Mouse (Mus musculus): ENCODE measurements around the gene Pten.
"Not testable (repeated sequence)": the region's sequence is repeated elsewhere in the genome, so short reads cannot be mapped to it uniquely, and the experiment has no call there.

The Pten gene

DNA sequence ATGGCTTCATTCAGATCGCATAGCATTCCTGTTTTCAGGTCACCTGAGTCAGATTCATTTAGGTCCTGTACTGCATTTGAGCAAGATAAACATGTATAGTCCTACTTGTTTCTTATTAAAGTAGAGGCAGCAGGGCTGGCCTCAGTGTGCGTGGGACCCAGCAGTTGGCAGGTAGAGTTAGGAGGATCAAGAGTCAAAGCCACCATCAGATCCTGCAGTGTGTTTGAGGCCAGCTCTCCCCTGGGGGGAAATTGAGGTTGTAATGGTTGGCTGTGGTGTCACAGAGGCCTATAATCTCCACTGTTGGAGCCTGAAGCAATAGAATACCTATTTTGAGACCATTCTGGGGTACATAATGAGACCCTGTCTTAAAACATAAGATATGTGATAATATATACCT, 50.3 kb downstream of the Pten start:
- DNase-seq (ENCODE audit: low spot score in 2 of 2): no peak

DNA sequence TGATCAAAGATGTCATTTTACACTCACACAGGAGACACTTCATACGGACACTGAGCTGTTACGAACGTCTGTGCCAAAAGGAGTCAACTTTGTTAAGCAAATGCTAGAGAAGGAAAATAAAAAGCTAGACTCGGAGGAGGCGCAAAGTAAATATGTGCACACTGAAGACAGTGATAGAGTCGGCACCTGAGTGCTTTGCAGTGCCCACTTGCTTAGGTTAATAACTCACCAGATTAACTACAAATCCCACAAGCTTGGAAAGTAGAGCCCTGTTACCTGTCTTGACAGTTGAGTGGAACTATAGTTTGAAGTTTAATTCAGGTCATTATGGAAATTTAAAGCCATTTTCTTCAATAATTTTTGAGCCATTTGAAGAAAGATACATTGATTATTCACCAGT, 51.4 kb downstream of the Pten start:
- no peak for DNase-seq (ENCODE audit: low spot score in 2 of 2)

DNA sequence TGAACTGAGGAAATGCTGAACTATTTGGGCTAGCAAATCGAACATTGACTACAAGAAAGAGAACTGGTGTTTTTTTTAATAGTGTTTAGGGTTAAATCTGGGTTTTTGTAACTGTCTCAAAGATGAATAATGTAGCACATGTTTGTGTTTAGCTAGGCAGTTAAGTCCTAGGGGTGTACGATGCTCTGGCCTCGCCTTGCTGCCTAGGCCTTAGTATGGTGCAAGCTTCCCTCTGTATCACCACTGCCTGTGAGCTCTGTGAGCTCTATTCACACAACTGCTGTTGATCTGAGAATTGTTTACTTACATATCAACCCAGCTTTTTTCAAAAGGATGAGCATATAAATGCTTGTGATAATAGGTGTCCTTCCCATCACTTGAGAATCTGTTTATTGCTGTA, 51.8 kb downstream of the Pten start:
- DNase-seq (ENCODE audit: low spot score in 2 of 2): no peak

DNA sequence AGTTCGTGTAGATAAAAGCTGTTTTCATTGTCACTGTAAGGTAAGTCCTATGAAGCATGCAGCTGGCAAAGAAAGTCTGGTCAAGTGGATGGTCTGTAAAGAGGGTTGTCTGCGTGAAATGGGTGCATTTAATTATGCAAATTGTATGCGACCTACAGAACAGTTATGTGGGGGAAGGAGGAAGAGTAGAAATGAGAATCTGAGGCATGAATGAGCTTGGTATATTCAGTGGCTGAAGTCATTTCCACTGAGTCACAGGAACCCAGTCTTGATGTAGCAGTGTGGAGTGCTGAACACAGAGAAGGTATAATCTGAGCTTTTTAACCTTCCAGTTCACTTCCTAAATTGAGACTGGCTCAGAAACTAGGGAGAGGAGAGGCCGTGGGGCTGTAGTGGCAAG, 61.5 kb downstream of the Pten start:
- DNase-seq (ENCODE audit: low spot score in 2 of 2): peak; percentile 9 to 14

DNA sequence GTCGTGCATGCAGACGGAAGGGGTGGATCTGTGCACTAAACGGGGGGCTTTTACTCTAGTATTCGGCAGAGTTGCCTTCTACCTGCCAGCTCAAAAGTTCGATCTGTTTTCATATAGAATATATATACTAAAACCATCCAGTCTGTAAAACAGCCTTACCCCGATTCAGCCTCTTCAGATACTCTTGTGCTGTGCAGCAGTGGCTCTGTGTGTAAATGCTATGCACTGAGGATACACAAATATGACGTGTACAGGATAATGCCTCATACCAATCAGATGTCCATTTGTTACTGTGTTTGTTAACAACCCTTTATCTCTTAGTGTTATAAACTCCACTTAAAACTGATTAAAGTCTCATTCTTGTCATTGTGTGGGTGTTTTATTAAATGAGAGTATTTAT, 65.7 kb downstream of the Pten start:
- DNase-seq (ENCODE audit: low spot score in 2 of 2): not testable (repeated sequence)

DNA sequence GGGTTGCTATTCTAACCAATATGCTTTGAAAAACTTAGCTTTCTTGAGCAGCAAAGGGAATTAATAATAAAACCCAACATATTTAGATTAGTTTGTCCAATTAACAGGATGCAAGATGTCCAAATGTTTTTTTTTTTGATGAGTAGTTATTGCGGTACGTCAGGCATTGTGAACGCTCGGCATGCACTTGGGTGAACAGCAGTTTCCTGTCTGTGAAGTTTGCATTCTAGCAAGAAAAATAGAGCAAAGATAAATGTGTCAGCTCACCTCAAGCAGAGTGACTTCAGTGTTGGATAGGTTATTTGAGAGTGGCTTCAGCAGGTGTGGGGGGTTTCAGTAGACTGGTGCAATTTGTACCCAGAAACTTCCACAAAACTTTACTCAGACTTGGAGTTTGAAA, 69.3 kb downstream of the Pten start:
- DNase-seq (ENCODE audit: low spot score in 2 of 2): no peak

DNA sequence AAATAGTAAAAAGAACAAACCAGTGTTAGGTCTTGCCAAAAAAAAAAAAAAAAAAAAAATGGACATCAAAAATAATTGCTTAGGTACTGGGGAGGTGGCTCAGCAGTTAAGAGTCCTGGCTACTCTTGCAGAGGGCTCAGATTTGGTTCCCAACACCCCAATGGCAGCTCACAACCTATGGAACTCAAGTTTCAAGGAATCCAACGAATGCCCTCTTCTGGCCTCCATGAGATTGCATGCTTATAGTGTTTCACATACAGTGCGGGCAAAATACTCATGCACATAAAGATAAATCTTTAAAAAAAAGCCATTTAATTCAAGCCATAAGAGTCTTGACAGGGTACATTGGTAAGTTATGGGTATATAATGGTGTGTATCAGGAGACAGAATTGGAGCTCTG, 72.6 kb downstream of the Pten start:
- DNase-seq (ENCODE audit: low spot score in 2 of 2): no peak

DNA sequence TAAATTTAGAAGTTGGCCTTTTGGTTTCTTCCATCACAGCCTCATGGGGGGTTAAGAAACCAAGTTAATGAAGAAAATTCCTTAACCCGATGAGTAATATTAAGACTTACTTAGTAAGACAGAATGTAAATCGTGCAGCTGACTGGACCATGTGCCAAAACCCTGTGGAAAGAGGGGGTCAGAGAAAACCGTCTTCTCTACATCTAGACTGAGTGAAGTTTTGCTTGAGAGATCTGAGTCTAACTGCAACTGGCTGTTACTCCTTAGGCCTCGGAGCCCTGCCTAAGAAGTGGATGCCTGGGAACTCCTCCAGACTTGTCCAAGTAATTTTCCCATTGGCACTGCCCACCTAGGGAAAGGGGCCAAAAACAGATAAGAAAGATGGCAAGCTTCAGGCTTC, 74.0 kb downstream of the Pten start:
- no peak for DNase-seq (ENCODE audit: low spot score in 2 of 2)

DNA sequence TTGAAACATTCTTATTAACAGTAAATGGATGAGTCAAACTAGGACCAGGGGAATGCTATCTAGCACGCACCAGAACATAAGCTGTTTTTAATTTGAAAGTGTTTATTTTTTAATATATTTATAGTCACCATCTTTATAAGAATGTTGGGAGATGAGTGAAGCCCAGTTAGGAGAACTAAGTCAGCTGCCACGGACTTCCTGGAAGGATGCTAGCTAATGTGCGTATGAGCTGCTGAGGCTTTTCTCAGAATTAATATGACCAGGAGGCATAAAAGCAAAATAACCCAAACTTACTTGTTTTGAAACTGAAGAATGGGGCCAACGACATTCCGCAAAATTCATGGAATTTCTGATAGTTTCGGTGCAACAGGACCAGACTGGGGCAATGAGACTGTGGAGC, 83.2 kb downstream of the Pten start:
- DNase-seq (ENCODE audit: low spot score in 2 of 2): no peak

DNA sequence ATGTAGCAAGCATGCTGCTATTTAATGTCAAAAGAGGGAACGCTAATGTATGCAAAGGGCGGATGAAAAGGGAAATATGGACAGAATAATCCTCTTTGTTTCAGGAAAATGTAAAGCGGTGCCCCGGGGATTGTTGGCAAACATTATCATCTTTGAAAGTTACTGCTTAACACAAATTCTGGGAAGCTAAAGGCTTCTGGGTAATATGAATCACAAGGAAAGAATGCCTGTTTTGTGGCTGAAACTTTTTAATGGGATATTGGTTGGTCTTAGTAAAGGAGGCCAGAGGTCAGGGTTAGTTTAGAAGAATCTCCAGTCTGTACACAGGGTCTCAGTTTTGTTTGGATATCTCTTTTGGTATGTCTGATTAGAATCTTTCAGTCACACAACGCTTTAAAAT, 87.2 kb downstream of the Pten start:
- no peak for DNase-seq (ENCODE audit: low spot score in 2 of 2)

DNA sequence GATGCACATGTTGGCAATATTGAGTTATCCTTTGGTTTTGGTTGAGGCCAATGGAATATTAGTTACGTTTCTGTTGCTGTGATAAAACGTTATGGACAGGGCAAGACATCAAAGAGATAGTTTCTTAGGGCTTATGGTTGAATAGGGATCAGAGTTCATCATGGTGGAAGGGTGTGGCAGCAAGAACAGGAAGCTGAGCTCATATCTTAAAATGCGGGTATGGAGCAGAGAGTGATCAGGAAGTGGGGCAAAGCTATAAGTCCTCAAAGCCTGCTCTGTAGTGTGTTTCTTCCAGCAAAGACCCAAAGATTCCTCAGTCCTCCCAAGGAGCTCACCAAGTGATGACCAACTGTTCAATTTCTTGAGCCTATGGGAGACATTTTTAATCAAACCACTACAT, 90.7 kb downstream of the Pten start:
- DNase-seq (ENCODE audit: low spot score in 2 of 2): no peak

DNA sequence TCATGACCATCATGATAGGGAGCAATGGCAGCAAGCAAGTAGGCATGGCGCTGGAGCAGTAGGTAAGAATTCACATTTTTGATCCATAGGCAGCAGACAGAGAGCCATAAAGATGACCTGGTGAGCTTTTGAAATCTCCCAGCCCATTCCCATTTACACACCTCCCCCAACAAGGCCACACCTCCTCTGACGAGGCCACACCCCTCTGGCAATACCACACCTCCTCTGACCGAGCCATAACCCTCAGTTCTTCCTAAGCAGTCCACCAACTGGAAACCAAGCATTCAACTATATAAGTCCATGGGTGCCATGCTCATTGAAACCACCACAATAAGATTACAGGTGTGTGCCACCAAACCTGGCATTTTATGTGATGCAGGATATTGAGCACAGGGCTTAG, 95.0 kb downstream of the Pten start:
- DNase-seq (ENCODE audit: low spot score in 2 of 2): no peak

DNA sequence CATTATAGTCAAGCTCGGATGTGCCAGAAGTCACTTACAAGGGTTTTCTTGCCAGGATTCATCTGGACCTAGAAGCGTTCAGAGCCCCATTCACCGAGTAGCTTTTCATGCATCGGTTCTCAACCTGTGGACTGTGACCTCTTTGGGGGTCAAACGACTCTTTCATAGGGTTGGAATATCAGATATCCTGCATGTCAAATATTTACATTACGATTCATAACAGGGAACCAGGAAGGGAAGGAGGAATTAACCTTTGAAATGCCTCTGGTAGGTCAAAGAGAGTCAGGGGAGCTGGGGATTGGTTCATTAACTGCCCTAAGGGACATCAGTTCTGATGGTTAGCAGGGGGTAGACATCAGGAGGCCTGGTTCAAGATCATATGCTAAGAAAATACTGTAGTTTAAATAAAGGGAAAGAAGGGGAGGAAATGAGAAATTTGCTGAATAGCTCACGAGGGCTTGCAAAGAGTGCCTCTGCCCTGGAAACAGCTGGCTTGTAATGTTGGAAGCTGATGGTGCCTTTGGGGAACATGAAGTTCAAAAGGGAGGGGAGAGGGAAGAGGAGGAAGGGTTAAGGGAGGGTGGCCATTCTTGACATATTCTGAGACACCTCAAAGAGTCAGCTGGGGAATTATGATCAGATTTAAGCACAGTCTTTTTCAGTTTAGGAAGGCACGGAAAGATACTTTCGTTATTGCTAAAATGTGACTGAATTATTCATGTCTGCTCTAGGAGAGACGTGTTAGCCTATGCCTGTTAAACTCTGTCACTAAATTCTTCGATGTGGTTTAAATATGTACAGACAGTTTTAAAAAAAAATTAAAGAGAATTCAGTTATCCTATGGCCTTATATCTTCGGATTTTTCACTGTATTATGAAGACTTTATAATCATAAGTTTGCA, 104.6 kb downstream of the Pten start:
- DNase-seq (ENCODE audit: low spot score in 2 of 2): no peak

DNA sequence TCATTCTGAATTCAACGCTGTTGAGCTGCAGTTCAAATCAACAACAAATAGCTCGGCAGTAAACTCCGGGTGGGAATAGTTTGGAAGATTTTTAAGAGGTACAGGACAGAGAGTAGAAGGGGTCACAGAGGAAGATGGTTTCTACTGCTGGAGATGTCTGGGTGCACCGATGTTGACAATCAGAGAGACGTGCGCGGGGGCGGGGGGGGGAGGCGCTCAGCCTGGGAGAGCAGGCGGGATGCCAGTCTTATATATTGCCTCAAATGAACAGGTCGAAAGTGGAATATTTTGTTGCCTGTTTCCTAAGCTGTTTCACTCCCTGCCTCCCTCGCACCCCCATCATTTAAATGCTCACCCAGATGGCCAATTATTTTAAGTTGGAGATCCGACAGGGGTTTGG, 109.5 kb downstream of the Pten start:
- no peak for DNase-seq (ENCODE audit: low spot score in 2 of 2)

DNA sequence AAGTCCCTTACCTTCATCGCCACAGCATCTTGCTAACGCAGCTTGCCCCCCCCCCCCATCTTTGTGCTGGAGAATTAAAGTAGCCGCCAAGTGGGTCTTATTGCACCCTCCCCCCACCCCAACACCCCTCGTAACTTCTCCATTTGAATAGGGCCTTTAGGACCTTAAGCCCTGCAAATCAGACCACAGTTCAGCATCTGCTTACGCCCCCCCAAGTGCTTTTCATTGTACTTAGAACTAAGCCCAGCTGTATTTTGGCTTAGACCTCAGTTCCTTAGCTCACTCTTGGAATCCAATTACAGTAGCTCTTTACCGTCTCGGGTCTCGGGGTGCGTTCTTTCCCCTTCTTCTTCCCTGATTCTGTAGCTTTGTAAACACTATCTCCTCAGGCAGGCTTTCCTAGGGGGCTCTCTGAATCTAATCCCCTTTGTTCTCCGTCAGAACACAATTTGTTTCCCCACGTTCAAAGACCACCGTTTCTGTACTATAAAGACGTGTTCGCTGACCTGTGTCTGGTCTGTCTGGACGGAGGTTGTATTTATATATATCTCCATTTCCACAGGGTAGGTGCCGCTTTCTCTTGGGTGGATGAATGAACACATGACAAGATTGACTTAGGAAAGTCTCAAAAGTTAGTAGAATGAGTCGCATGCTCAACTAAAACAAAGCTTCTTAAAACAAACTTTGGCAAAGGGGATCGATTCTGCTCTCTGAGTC, 110.0 kb downstream of the Pten start:
- no peak for DNase-seq (ENCODE audit: low spot score in 2 of 2)

DNA sequence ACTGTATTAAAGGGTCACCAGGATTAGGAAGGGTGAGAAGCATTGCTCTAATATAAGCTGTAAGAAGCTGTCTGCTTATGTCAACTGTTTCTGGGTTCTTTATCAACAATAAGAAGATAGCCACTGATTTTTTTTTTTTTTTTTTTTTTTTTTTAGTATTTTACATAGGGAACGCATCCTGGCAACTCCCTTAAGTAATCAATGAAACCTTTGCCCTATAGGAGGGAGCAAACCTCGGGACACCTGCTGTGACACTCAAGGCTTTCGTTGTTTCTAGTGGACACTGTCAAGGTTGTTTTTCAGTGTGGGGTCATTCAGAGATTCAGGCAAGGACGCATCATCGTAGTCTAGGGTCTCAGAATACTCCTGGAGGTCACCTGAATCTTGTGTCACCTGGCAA, 111.3 kb downstream of the Pten start:
- no peak for DNase-seq (ENCODE audit: low spot score in 2 of 2)

DNA sequence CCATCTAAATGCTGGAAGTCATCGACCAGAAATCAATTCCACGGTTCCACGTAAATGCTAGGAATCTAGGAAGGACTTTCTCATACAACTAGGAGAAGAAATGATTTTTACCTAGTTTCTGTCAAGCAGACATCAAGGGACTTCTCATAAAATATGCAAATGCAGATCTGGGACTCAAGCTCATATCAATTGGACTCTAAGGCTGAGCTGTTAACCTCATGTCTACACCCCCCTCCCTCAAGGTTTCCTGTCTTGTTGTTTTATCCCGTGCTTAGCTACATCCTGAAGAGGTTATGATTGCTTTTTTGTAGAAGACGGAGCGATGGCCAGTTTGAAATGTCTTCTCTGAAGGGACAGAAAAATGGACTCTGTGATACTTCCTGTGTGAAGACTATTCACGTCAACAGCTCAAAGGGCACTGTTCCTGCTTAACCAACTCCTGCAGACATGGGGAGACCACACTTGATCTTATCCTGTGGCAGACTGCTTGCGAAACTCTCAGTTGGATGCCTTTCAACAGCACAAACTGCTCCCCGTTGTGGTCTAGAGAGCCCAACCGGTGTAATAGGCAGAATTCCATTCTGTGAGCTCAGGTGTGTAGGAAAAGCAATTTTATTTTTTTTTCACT, 111.9 kb downstream of the Pten start:
- peak in 1 of 2 experiments; percentile 21 for DNase-seq (ENCODE audit: low spot score in 2 of 2)

DNA sequence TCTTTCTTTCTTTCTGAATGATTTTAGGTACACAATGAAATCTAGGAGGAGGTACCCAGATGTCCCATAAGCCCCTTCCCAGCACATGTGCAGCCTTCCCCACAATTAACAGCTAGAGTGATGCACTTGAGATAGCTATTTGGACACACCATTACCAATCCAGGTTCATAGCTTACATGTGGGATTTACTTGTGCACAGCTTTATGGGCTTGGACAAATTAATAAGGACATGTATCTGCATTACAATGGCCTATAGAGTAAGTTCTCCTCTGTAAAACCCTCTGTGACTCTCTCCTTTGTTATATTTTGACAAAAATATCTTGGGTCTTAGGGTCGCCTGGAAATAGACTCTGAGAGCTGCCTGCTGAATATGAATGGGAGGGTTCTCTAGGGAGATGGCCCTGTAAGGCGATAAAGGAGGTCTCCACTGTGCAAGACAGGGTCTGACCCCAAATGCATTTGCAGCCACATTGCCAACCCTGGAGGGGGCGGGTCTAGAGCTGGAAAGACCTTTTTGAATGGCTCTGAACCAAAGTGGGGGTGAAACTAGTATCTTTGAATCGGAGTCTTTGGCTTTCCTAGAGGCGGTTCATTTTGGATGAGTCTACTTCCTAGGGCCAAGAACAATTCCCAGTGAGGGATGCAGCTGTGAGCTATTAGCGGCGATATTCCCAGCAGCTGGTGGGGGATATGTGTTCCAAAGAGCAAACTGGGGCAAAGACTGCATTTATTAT, 116.8 kb downstream of the Pten start:
- no peak for DNase-seq (ENCODE audit: low spot score in 2 of 2)
